Mouse (Mus musculus) adrenal gland, postnatal 25 days (tissue): ENCODE measurements around the gene Rab3ip. TPM values are rescaled to one million over a fixed set of nuclear protein-coding genes. Genes with fewer than 3 reads are reported as not detected.

Source experiments
- DNase-seq: peaks from one replicate; pipeline ENCODE4 v3.0.0; 2021; ENCODE audit warnings: mixed read lengths
- total RNA-seq: library from RNA; stranded (reverse); gene quantifications from 2 replicates; pipeline ENCODE4 v1.2.3, GENCODE M21; 2021

Rab3ip gene
- total RNA-seq, 1 experiment from 2014 or later, result 38.0 TPM

GRCm38 (mm10) chr10:116870819-116871218 is 79.8 kb downstream of the Rab3ip start:
- no peak for DNase-seq

Other genes starting within 250 kb of the Rab3ip start
- gene Myrfl, start 53.9 kb downstream of the Rab3ip start, total RNA-seq, result 0.09 and 0.29 TPM in 2 replicates
- gene Gm10271, start 21.8 kb upstream of the Rab3ip start, total RNA-seq, result not detected in 2 replicates
- gene Best3, start 35.5 kb upstream of the Rab3ip start, total RNA-seq, result 0.33 and 0.49 TPM in 2 replicates
- not detected in 2 replicates for gene Lrrc10, start 94.6 kb upstream of the Rab3ip start, total RNA-seq
- gene Cct2, start 113.0 kb upstream of the Rab3ip start, total RNA-seq, result 236 and 244 TPM in 2 replicates
- 29.0 and 29.5 TPM in 2 replicates for gene Frs2, start 197.8 kb upstream of the Rab3ip start, total RNA-seq